In the genomic region with DNA sequence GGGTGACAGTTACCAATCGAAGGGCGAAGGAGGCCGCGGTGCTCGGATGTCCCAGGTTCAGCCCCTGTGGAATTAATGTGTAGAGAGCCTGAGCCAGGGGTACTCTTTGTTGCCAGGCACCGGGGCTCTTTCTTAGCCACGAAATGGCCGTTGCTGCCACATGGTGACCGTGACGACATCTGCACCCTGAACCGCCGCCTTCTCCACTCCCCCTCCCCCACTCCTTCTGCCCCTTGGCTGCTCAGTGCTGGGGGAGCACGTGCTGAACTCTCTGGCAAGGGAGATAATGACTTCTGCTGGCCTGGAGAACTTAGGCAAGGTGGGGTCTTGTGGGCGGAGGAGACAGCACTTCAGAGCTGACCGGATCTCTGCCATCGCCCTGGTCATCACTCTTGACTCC, we compare ENCODE assay signal across 24 mouse cellular contexts. TPM values are rescaled to one million over a fixed set of nuclear protein-coding genes. Genes with fewer than 3 reads are reported as not detected.
"Had no signal": no experiment of that assay in that cellular context is flagged by ENCODE, and none has a peak within 500 bp of the region (broad histone marks: within the 10 kb centered on the region; RNA-seq: fewer than 3 reads in every experiment).

No protein-coding gene starts in this region.

- H3K36me3 ChIP-seq: neural tube, embryonic 12.5 days; neural tube, embryonic 13.5 days; neural tube, embryonic 15.5 days; stomach, embryonic 15.5 days had no signal

- H3K4me3 ChIP-seq: neural tube, embryonic 12.5 days; neural tube, embryonic 13.5 days; neural tube, embryonic 15.5 days; stomach, embryonic 15.5 days had no signal

- H3K27ac ChIP-seq: neural tube, embryonic 12.5 days; neural tube, embryonic 13.5 days; neural tube, embryonic 15.5 days; stomach, embryonic 15.5 days; stomach, postnatal 0 days had no signal

- DNase-seq: retina, postnatal 1 day; right cerebral cortex, adult 18-20 months; right cerebral cortex, postnatal 14 days; right cerebral cortex, postnatal 25 days; right cerebral cortex, postnatal 4 days; spleen, adult 18-20 months; thymus, adult 18-20 months; thymus, adult 2 months; thymus, postnatal 14 days; thymus, postnatal 25 days; thymus, postnatal 36 days; thymus, postnatal 4 days had no signal

- H3K4me1 ChIP-seq: neural tube, embryonic 12.5 days; neural tube, embryonic 13.5 days; stomach, embryonic 15.5 days had no signal

- H3K27me3 ChIP-seq: neural tube, embryonic 12.5 days; neural tube, embryonic 13.5 days; neural tube, embryonic 15.5 days; stomach, embryonic 15.5 days had no signal

RNA-seq across cellular contexts. Expression of a gene that starts 47.7 kb away (rescaled TPM):
- total RNA-seq: neutrophil, adult 5-6 weeks had no signal
- polyA plus RNA-seq: neural tube, embryonic 11.5 days; neural tube, embryonic 12.5 days; neural tube, embryonic 13.5 days; neural tube, embryonic 14.5 days; neural tube, embryonic 15.5 days; small intestine, adult 2 months; spleen, adult 2 months; stomach, embryonic 14.5 days; stomach, embryonic 15.5 days; stomach, embryonic 16.5 days; stomach, postnatal 0 days had no signal
